Mouse (Mus musculus): ENCODE data around the gene Prss16. TPM values are rescaled to one million over a fixed set of nuclear protein-coding genes. Genes with fewer than 3 reads are reported as not detected.

Gene Prss16
- total RNA-seq, 2 experiments from 2014 or later, result 2.8 to 3.7 TPM

- no peak for ATAC-seq (ENCODE audit: poor library complexity, severe bottlenecking)
Measured at GRCm38 (mm10) chr13:22007872-22008271, 1.7 kb downstream of the Prss16 start.

- no peak for ATAC-seq (ENCODE audit: poor library complexity, severe bottlenecking)
Measured at GRCm38 (mm10) chr13:22007121-22007510, 2.4 kb downstream of the Prss16 start.

GRCm38 (mm10) chr13:22006334-22007120, 3.0 kb downstream of the Prss16 start:
- ATAC-seq (ENCODE audit: poor library complexity, severe bottlenecking), result peak; percentile 56

DNA sequence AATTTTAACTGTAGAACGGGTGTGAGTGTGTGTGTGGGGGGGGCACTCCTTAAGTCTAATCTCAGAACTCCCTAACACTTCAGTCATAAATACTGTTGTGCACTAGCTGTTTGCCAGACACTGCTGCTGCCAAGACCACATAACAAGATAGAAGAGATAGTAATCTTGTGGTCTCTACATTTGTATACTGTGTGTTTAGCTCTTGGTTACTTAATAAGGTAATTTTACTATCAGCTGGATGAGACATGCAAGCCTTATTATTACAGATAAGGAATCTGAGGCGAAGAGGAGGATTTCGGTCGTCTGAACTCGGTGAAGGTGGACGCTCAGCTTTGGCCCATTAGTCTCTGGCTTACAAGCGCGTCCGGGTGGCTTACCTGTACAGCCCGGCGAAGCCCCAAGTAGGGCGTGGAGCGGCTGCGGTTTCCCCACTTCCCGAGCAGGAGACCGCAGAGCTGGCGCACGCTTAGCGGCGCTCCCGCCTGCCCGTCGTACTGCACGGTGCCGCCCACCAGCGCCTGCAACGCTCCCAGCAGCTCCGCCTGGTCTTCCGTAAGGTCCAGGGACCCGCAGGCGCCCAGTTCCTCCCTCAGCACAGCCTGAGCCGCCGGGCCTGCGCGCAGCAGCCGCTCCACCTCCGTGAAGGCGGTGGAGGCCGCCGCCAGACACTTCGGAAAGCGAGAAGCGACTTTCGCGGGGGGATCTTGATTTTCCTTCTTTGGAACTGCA, 3.8 kb downstream of the Prss16 start:
- peak; percentile 67 for ATAC-seq (ENCODE audit: poor library complexity, severe bottlenecking)

DNA sequence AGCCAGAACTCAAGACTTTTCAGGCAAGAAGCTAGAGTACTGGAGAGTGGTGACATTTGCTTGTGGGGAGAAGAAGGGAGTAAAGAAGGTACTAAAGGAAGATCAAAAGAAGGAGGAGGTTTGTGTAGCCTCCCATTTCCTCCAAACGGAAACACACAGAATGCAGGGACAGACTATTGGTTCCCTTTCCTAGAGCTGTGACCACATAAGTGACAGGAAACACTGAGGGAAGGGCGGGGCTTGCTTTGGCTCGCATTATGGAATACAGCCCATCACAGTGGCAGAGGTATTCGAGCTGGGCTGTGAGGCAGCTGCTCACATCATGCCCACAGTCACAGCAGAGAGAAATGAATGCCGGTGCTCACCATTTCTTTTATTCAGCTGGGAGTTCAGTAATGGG, 7.7 kb downstream of the Prss16 start:
- peak; percentile 51 for ATAC-seq (ENCODE audit: poor library complexity, severe bottlenecking)

DNA sequence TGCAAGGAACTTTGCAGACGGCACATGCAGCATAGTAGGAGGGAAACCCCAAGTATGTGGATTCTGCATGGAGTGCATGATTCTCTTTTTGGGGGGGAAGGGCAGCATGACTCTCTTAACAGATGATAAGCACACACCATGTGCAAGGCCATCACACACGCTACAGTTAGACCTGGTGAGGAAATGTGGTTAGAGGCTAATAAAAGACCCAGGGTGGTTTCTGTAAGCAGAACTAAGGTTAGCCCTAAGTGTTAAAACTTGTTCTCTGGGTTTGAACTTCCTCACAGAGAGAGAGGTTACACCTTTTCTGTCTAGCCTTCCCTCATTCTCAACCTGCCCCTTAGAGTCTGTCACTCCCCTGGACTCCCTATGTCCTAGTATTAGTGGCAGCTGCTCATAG, 8.2 kb downstream of the Prss16 start:
- peak; percentile 16 for ATAC-seq (ENCODE audit: poor library complexity, severe bottlenecking)

DNA sequence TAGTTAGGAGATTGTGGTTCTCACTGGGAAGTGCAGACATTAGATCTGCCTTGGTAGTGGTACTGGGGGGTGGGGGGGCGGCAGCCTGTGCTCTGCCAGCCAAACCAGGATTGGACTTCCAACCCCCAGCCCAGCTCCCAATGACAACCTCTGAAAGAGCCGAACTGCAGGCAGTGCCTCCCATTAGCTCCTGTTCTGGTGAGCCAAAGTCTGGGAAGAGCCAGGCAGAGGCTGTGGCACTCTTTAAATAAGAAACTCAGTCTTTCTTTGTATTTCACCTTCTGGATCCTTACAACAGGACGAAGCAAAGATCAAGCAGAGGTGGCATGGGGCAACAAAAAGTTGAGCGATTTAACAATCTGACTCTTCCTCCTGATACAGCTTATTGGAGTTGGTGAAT, 10.4 kb downstream of the Prss16 start:
- no peak for ATAC-seq (ENCODE audit: poor library complexity, severe bottlenecking)

GRCm38 (mm10) chr13:21998412-21998811, 11.1 kb downstream of the Prss16 start:
- ATAC-seq (ENCODE audit: poor library complexity, severe bottlenecking), result no peak

DNA sequence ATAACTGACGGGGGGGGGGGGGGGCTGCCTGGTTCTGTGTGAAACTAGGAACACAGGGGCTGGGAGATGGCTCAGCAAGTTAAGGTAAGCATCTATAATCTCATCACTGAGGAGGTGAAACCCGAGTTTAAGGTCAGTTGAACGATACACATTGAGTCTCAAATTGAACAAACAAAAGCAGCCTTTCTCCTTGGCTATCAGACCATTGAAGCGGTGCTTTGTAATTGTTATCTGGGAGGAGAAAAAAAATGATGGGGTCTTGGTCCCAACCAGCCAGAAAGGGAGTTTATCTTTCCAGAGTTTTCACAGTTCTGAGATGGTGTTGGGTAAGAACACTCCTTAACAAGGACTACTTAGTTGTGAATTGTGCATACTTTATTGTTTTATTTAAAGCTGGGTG, 11.7 kb downstream of the Prss16 start:
- no peak for ATAC-seq (ENCODE audit: poor library complexity, severe bottlenecking)

- no peak for ATAC-seq (ENCODE audit: poor library complexity, severe bottlenecking)
Measured at GRCm38 (mm10) chr13:21997201-21997820, 12.2 kb downstream of the Prss16 start.

DNA sequence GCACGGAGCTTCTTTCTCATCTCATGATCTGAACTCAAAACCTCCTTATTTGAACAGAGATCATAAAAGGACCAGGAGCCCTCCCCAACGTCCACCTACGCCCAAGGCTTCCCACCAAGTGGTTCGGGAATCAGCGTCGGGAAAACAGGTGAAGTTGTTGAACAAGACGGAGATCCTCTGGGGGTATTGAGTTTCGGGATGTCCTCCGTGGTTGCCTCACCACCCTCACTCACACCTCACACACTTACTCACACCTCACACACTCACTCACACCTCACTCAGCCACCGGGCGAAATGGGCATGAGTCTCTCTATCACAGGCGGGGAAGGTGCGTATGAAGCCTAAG, 12.7 kb downstream of the Prss16 start:
- ATAC-seq (ENCODE audit: poor library complexity, severe bottlenecking), result no peak

- 0 out of 2 replicates have a peak, but pooled peaks have one; percentile 13 for ATAC-seq (ENCODE audit: poor library complexity, severe bottlenecking)
Measured at GRCm38 (mm10) chr13:21996101-21996839, 13.3 kb downstream of the Prss16 start.

DNA sequence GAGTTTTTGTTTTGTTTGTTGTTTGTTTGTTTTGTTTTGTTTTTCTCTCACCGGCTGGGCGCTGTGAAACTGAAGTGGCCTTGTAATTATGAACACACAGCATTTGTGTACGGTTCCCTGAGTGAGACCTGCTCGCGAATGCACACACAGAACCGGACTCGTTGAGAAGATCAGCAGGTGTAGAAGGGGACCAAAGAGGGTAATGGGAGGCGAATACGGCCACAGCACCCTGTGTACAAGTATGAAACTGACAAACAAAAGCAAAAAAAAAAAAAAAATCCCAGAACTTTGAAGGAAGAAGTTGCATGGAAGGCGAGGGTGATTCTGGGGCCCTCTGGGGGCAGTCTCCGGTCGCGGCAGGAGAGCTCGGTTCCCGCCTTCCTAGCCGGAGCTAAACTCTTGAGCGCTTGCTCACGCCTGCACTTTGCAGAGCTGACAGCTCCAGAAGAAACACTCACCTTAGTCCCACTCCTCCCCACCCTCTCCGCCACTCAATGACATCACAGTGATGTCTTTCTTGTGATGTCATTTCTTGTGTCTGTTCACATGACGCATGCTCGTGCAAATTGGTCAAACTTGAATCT, 14.1 kb downstream of the Prss16 start:
- peak; percentile 73 for ATAC-seq (ENCODE audit: poor library complexity, severe bottlenecking)

DNA sequence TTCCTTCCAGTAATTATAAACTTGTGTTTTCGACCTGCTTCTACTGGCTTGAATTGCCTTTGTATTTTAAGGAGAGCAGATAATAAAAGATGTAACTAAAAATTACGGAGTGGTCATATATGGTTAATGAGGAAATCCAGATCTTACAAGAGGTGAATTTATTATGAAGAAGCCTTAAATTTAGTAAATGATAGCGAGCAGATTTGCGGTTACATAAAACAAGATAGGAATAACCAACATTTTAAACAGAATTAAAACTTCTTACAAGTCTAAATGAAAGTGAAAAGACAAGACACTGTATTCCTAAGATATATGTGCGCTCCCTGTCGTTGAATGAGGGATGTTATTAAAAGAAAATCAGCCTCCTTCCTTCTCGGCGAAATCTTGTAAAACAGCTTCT, 14.6 kb downstream of the Prss16 start:
- 0 out of 2 replicates have a peak, but pooled peaks have one; percentile 13 for ATAC-seq (ENCODE audit: poor library complexity, severe bottlenecking)

- ATAC-seq (ENCODE audit: poor library complexity, severe bottlenecking), result no peak
Measured at GRCm38 (mm10) chr13:21993957-21994738, 15.4 kb downstream of the Prss16 start.

DNA sequence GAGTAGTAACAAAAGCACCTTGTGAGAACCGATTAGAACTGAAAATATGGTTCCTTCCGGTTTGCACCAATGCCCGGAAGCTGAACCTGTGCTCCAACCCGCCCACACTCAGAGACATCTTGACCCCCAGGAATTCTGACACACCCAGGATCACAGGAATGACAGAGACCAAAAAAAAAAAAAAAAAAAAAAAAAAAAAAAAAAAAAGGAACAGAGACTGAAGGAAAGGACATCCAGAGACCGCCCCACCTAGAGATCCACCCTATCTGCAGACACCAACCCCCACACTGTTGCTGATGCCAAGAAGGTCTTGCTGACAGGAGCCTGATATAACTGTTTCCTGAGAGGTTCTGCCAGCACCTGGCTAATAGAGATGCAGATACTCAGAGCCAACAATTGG, 17.0 kb downstream of the Prss16 start:
- ATAC-seq (ENCODE audit: poor library complexity, severe bottlenecking), result no peak

GRCm38 (mm10) chr13:21984486-21984885, 25.1 kb downstream of the Prss16 start:
- ATAC-seq (ENCODE audit: poor library complexity, severe bottlenecking), result no peak

DNA sequence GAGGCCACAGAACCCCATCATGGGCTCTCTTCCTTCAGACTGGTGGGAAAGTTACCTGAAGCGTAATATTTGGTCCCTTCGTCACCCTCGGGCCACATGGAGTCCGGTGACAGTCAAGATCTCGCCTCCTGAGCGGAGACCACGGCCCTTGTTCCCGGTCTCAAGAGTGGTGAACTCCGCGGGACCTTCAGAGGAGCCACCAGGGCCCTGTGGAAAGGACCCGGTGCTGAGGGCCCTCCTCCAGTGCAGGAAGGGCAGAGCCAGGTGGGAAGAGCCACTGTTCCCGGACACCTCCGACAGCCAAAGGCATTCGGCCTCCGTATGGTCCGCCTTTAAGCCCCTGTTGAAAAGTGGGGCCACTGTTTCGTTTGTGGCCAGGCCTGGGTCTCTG, 27.7 kb downstream of the Prss16 start:
- ATAC-seq (ENCODE audit: poor library complexity, severe bottlenecking), result no peak

GRCm38 (mm10) chr13:21980981-21981802, 28.4 kb downstream of the Prss16 start, which contains the start of gene Pom121l2:
Pom121l2 (plus strand) TSS chr13:21981194.
- ATAC-seq (ENCODE audit: poor library complexity, severe bottlenecking), result peak; percentile 73

All from megakaryocyte, adult 5-6 weeks (primary cell).